Mouse (Mus musculus) heart, embryonic 12.5 days (tissue): ENCODE measurements around the gene Ddx55. TPM values are rescaled to one million over a fixed set of nuclear protein-coding genes. Genes with fewer than 3 reads are reported as not detected.

ENCODE experiments used
- ATAC-seq: fragments of 200-750 bp; cut with Nextera tagmentation; 2 replicates; pipeline ENCODE4 v1.8.0; 2017; ENCODE audit warnings: moderate TSS enrichment, moderate library complexity; ENCODE audit not compliant: insufficient number of reproducible peaks, low FRiP score
- H3K27ac ChIP-seq: fragments of 300-500 bp; sonication (generic); 2 replicates; pipeline ENCODE4 v1.5.1; 2016; ENCODE audit warnings: mild to moderate bottlenecking, moderate library complexity; ENCODE audit not compliant: poor library complexity, severe bottlenecking
- H3K27me3 ChIP-seq: fragments of 300-500 bp; sonication (generic); replicated peaks from 2 replicates; pipeline ENCODE4 v1.6.1; 2016; ENCODE audit warnings: mild to moderate bottlenecking, moderate library complexity
- H3K36me3 ChIP-seq: fragments of 300-500 bp; sonication (generic); 2 replicates; pipeline ENCODE4 v1.6.1; 2016; ENCODE audit warnings: mild to moderate bottlenecking, moderate library complexity
- H3K4me1 ChIP-seq: fragments of 300-500 bp; sonication (generic); replicated peaks from 2 replicates; pipeline ENCODE4 v1.6.1; 2016; ENCODE audit warnings: mild to moderate bottlenecking
- H3K4me2 ChIP-seq: fragments of 300-500 bp; sonication (generic); 2 replicates; pipeline ENCODE4 v1.6.1; 2016; ENCODE audit warnings: mild to moderate bottlenecking, moderate library complexity
- H3K4me3 ChIP-seq: fragments of 300-500 bp; sonication (generic); 2 replicates; pipeline ENCODE4 v1.5.1; 2016; ENCODE audit warnings: mild to moderate bottlenecking
- H3K9ac ChIP-seq: fragments of 300-500 bp; sonication (generic); 2 replicates; pipeline ENCODE4 v1.6.1; 2016; ENCODE audit warnings: mild to moderate bottlenecking, moderate library complexity
- H3K9me3 ChIP-seq: fragments of 300-500 bp; sonication (generic); replicated peaks from 2 replicates; pipeline ENCODE4 v1.6.1; 2016; ENCODE audit warnings: mild to moderate bottlenecking, moderate library complexity
- WGBS: fragments of 180-500 bp; shearing (Covaris S2); methylation state at CpG from one replicate; pipeline ENCODE4 v1.1.7; 2016; 5-methylcytosine and 5-hydroxymethylcytosine counted together
- polyA plus RNA-seq: library from polyadenylated mRNA; unstranded; fragments of >200 nt; fragmentation: Nextera tagmentation; extraction: Ambion mirVana; gene quantifications from 2 replicates; pipeline ENCODE4 v1.2.1, GENCODE M21; 2016

Ddx55 gene
- polyA plus RNA-seq, 1 experiment from 2014 or later = 8.5 TPM

DNA sequence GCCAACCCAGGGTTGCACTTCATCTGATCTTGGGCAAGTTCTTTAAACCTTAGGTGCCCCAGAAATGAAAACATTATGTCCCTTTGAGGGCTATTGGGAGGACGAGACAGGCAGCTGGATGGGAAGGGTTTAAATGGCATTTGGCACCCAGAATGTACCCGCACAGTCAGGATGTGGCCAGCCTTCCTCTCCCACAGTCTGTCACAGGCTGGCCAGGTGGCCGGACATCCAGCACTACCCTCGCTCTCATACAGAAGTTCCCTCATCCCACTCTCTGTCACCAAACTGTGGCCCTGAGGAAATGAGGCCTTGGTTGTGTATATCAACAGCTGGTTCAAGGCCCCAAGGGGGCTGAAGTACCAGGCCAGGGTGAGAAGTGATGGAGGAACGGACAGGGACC lies 27.7 kb upstream of the Ddx55 start:
- no peak for ATAC-seq
- 79% methylated on average over 5 of the region's 5 CpGs for WGBS
- Histone ChIP-seq H3K9ac (no peak overlapping the region), H3K4me1 (peaks cover 23% of the 10 kb centered on the region), H3K27me3 (no peaks in the 10 kb centered on the region), H3K4me2 (no peak overlapping the region), H3K36me3 (peaks cover 47% of the 10 kb centered on the region), H3K27ac (no peak overlapping the region), H3K9me3 (no peaks in the 10 kb centered on the region), H3K4me3 (no peak overlapping the region)

DNA sequence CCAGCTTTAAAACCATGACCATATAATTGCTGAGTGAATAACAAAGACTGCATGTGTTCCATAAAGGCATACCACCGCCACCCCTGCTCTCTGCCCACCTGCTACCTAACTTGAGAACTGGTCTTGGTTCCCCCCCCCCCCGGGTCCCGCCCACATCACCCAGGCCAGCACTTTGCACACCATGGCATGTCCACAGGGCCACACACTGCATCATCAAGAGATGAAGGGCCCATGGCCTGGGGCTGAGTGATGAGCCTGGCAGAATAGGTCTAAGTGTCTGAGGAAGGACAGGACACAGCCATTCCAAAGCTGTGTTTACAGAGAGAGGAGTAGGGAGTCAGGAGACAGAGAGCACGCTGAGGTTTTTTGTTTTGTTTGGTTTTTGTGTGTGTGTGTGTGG lies 24.3 kb upstream of the Ddx55 start:
- ATAC-seq = no peak
- H3K27ac ChIP-seq = peak overlapping the region; percentile 89
- H3K36me3 ChIP-seq = peaks cover 28% of the 10 kb centered on the region

DNA sequence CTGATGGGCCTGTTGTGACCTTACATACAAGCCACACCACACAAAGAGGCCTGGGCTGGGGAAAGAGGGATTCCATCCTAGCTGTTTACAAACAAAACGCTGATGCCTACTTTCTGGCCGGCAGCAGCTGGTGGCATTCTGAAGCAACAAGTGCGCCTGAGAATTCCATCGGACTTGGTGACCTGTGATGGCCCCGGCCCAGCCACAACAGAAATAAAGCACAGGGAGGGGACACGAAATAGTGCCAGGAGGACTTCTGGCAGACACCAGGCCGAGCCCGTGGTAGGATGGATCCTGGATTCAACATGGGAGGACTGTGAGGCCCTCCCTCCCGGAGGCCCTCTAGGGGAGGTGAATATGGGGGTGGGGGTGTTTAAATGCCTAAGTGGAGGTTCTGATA lies 23.9 kb upstream of the Ddx55 start:
- no peaks in the 10 kb centered on the region for H3K9me3 ChIP-seq
- H3K4me3 ChIP-seq = peak overlapping the region; percentile 88
- peak overlapping the region; percentile 94 for H3K4me2 ChIP-seq
- H3K36me3 ChIP-seq = peaks cover 24% of the 10 kb centered on the region
- H3K27ac ChIP-seq = peak overlapping the region; percentile 89
- peak overlapping the region; percentile 90 for H3K9ac ChIP-seq
- WGBS = 37% methylated on average over 9 of the region's 9 CpGs
- H3K27me3 ChIP-seq = no peaks in the 10 kb centered on the region
- H3K4me1 ChIP-seq = peaks cover 39% of the 10 kb centered on the region
- ATAC-seq = no peak

More for the DNA sequence above, 24.3 kb upstream of the Ddx55 start:
- Histone ChIP-seq H3K4me1 (peaks cover 39% of the 10 kb centered on the region), H3K4me3 (peak overlapping the region; percentile 88), H3K9ac (peak overlapping the region; percentile 90), H3K9me3 (no peaks in the 10 kb centered on the region), H3K4me2 (peak overlapping the region; percentile 94), H3K27me3 (no peaks in the 10 kb centered on the region)
- WGBS = 82% methylated on average over 4 of the region's 4 CpGs

DNA sequence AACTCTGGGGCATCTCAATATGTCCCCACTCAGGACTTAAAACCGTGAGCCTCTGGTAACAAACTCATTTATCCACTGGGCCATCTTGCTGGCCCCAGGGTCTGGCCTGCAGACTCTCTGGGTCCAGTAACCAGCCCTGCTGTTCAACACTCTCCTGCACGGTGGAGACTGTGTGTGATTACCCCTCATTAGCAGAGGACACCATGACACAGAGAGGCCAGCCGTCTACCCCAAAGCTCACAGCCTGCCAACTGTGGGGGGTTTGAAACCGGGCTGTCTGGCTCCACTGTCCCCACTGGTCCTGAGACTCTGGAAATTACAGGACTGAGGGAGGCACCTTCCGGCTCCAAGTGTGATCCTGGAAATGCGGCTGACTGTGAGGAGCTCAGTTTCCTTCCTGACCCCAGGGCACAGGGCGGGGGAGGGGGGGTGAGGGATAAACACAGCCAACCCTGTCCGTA lies 23.4 kb upstream of the Ddx55 start:
- Histone ChIP-seq H3K27ac (peak overlapping the region; percentile 89), H3K9me3 (no peaks in the 10 kb centered on the region), H3K9ac (peak overlapping the region; percentile 90), H3K4me2 (peak overlapping the region; percentile 94), H3K4me3 (peak overlapping the region; percentile 88), H3K36me3 (peaks cover 20% of the 10 kb centered on the region), H3K27me3 (no peaks in the 10 kb centered on the region), H3K4me1 (peaks cover 39% of the 10 kb centered on the region)
- ATAC-seq = no peak
- WGBS = 22% methylated on average over 8 of the region's 8 CpGs

DNA sequence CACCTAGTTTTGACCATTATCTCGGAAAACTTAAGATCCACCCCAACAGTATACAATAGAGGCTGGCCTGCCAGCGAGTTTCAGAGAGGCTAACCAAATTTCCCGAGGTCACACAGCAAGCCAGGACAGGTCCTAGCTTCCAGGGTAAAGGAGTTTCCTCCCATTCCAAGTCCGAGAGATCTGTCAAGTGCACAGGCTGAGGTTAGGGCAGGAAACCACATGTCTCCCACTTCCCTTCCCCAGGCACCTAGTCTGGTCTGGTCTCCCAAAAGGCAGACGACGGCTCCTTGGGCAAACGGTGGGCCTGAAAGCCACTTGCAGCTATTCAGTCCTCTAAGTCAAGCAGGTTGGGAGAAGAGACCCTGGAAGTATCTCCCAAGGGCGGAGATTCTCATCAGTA lies 23.0 kb upstream of the Ddx55 start:
- Histone ChIP-seq H3K4me1 (peaks cover 36% of the 10 kb centered on the region), H3K9ac (peak overlapping the region; percentile 90), H3K9me3 (no peaks in the 10 kb centered on the region), H3K27ac (peak overlapping the region; percentile 89), H3K4me3 (peak overlapping the region; percentile 88), H3K27me3 (no peaks in the 10 kb centered on the region), H3K36me3 (peaks cover 18% of the 10 kb centered on the region), H3K4me2 (peak overlapping the region; percentile 94)
- ATAC-seq = no peak
- WGBS = 42% methylated on average over 8 of the region's 8 CpGs

DNA sequence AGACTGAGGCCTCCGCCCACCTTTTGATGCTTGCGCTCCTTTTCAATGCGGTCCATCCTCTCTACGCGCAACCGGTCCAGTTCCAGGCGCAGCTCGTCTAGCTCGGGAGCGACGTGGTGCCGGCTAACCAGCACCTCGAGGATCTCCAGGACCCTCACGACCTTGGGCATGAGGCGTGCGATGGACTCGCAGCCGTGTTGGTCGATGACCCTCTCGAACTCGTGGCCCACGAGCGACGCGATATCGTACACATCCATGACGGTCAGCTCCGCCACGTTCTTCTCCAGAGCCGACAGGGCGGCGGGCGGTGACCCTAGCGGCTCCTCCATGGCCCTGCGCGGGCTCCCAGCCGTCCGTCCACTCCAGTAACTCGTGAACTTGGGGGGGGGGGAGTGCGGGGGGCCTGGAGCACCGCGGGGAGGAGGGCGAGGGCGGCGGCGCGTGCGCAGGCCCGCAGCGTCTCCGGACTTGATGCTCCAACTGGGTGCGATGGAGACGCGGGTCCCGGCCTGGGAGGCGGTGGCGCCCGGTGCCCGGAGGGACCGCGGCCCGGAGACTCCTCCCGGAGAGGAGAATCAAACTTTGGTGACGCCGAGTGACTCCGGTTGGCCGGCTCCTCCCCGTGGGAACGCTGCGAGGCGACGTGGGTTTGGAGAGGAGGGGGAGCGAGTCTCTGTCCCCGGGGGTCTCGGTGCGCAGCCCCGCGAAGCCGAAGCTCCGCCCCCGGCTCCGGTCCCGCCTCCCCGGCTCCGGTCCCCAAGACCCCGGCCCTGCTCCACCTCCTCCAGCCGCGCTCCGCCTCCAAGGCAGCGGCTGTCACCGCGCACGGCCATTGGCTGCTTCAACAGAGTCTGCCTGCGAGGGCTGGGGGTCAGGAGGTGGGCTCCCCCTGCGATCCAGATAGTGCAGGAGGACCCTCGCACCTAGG lies 21.7 kb upstream of the Ddx55 start, which contains the start of gene Rilpl1:
Gene Rilpl1 (minus strand): TSS at position 737 of the 928 bp plus-strand sequence.
- Histone ChIP-seq H3K36me3 (peaks cover 8% of the 10 kb centered on the region; the same call in 1 of the 2 replicates), H3K27ac (peak within 1 kb of the TSS; percentile 89), H3K4me2 (peak within 1 kb of the TSS; percentile 94), H3K27me3 (no peaks in the 10 kb centered on the region), H3K4me3 (peak within 1 kb of the TSS; percentile 88), H3K4me1 (peaks cover 39% of the 10 kb centered on the region), H3K9me3 (no peaks in the 10 kb centered on the region), H3K9ac (peak within 1 kb of the TSS; percentile 90)
- ATAC-seq = peak; percentile 86
- WGBS = under 1% methylated on average over 92 of the region's 96 CpGs

DNA sequence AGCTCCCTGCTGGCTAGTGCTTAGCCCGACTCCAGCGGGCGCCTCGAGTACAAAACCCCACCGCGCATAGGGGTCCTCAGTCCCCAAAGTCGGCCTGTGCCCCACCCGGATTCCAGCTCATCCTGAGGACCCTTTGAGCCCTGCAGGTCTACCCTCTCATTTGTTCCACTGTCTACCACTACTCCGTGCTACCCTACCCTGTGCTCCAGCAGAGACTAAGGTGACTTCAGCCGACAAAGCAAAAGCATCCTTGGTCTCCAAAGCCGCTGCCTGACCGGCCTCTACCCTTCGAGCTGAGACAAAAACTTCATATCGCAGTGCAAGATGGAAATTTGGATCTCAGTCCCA lies 21.1 kb upstream of the Ddx55 start:
- no peaks in the 10 kb centered on the region for H3K27me3 ChIP-seq
- 12% methylated on average over 14 of the region's 14 CpGs for WGBS
- peaks cover 5% of the 10 kb centered on the region; the same call in 1 of the 2 replicates for H3K36me3 ChIP-seq
- peak overlapping the region; percentile 88 for H3K4me3 ChIP-seq
- H3K27ac ChIP-seq = peak overlapping the region; percentile 89
- peaks cover 39% of the 10 kb centered on the region for H3K4me1 ChIP-seq
- peak overlapping the region; percentile 90 for H3K9ac ChIP-seq
- peak; percentile 13 for ATAC-seq
- H3K4me2 ChIP-seq = peak overlapping the region; percentile 94
- H3K9me3 ChIP-seq = no peaks in the 10 kb centered on the region

DNA sequence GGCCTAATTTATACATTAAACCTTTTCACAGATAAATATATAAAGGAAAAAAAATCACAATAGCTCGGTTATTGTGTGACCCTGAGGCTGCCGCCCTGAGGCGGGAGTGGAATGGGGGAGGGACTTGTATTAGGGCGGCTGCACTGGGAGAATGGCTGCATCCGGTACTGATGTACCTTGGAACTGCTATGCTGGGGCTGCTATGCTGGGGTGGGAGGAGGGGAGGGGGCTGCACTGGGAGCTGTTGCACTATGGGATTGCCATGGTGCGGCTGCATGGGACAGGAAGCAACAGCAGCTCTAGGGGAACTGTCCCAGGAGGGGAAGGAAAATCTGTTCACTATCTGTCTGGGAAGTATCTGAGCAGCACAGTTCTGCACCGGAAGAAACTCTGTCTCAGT lies 20.2 kb upstream of the Ddx55 start:
- H3K27ac ChIP-seq = peak overlapping the region; percentile 56
- H3K36me3 ChIP-seq = no peaks in the 10 kb centered on the region
- peak overlapping the region; percentile 24; the same call in 1 of the 2 replicates for H3K4me2 ChIP-seq
- peak; percentile 56 for ATAC-seq
- no peak overlapping the region for H3K4me3 ChIP-seq
- 28% methylated on average over 7 of the region's 7 CpGs for WGBS
- H3K9me3 ChIP-seq = no peaks in the 10 kb centered on the region
- no peaks in the 10 kb centered on the region for H3K27me3 ChIP-seq
- no peak overlapping the region for H3K9ac ChIP-seq
- H3K4me1 ChIP-seq = peaks cover 46% of the 10 kb centered on the region

DNA sequence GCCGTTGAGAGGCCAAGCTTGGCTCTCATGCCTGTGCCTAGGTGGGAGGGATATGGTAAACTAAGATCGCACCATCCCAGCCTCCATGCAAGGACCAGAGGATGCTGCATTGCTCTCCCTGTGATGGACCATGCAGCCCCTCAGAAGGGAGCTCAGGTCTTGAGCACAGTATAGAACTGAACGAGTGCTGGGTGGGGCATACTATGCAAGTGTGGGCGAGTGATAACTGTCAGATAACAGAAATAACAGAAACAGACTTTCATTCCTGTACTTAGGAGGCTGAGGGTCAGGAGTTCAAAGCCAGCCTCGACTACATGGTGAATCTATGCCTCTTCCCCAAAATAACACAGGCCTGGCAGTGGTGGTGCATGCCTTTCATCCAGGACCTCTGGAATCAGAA lies 17.6 kb upstream of the Ddx55 start:
- Histone ChIP-seq H3K9me3 (no peaks in the 10 kb centered on the region), H3K4me1 (peaks cover 25% of the 10 kb centered on the region), H3K27me3 (no peaks in the 10 kb centered on the region), H3K4me2 (no peak overlapping the region), H3K9ac (no peak overlapping the region), H3K27ac (no peak overlapping the region), H3K4me3 (no peak overlapping the region), H3K36me3 (no peaks in the 10 kb centered on the region)
- ATAC-seq = no peak
- 47% methylated on average over 5 of the region's 5 CpGs for WGBS

DNA sequence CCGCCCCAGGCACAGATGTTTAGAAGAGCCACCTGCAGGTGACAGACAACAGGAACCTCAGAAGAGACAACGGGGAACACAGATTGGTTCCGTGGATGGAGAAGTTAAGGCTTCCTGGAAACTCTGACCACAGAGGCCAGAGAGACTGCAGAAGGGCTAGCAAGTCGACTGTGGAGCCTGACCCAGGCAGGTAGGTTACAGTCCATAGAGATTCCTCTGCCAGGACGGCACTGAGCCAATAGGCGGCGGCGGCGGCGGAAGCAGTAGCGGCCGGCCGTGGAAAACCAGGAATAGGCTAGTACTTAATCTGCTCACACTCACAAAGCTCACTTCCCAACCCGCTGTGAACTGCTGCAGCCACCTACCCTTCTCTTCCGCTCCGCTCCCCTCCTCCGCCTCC lies 15.9 kb upstream of the Ddx55 start:
- WGBS = 2% methylated on average over 17 of the region's 17 CpGs
- Histone ChIP-seq H3K9me3 (no peaks in the 10 kb centered on the region), H3K4me2 (peak overlapping the region; percentile 63), H3K27ac (peak overlapping the region; percentile 80), H3K27me3 (no peaks in the 10 kb centered on the region), H3K4me1 (peaks cover 19% of the 10 kb centered on the region), H3K36me3 (no peaks in the 10 kb centered on the region), H3K9ac (peak overlapping the region; percentile 63), H3K4me3 (peak overlapping the region; percentile 28)
- ATAC-seq = peak; percentile 10; the same call in 1 of the 2 replicates
